19 mouse cellular contexts compared by ENCODE assay signal in the genomic region with DNA sequence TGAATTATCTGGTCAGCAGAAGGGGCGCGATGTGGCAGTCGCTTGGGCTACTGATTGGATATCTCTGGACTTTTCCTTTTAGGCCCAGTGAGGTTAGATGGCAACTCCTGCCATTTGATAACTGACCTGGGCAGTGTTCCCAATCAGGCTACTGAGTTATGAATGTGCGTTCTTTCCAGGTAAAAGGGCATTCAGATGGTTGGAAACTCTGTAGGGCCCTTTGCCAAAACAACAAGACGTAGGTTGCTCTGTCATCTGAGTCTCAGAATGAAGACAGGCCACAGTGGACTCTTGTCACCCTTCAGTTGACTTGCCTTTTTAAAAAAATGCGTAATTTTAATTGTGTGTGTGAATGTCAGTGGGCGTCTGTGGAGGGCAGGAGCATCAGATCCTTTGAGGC. TPM values are rescaled to one million over a fixed set of nuclear protein-coding genes. Genes with fewer than 3 reads are reported as not detected.
DNase-seq lines count a peak whose midpoint lies in the region; ATAC-seq and TF ChIP-seq lines count a peak whose summit lies in the region.
"Had no signal": no experiment of that assay in that cellular context is flagged by ENCODE, and none has a peak within 500 bp of the region (broad histone marks: within the 10 kb centered on the region; RNA-seq: fewer than 3 reads in every experiment).

No protein-coding gene starts in this region.

- no peak for TF ChIP-seq CTCF in gastrocnemius, adult 2 months (IDR thresholded peaks at IDR 0.05)
- TF ChIP-seq CTCF in kidney, adult 2 months (conservative IDR thresholded peaks at IDR 0.05; ENCODE audit: insufficient read depth, insufficient read length, low read depth, low read length) = no peak
- TF ChIP-seq CTCF in heart, postnatal 0 days (IDR thresholded peaks at IDR 0.05; ENCODE audit: low read depth) = no peak
- no peak for TF ChIP-seq CTCF in hindbrain, postnatal 0 days (IDR thresholded peaks at IDR 0.05; ENCODE audit: low read depth)

- TF ChIP-seq POLR2A in kidney, adult 2 months (IDR thresholded peaks at IDR 0.05; ENCODE audit: low read depth, low read length) = no peak

- H3K4me2 ChIP-seq in kidney, embryonic 14.5 days (replicated peaks; ENCODE audit: low read depth, low read length) = no peak overlapping the region
- H3K4me2 ChIP-seq in heart, postnatal 0 days (ENCODE audit: low read depth, low read length) = no peak overlapping the region
- no peak overlapping the region for H3K4me2 ChIP-seq in hindbrain, postnatal 0 days (ENCODE audit: low read depth, low read length)
- H3K4me2 ChIP-seq: embryonic facial prominence, embryonic 12.5 days; forebrain, embryonic 15.5 days; heart, embryonic 15.5 days; hindbrain, embryonic 15.5 days; limb, embryonic 12.5 days had no signal

- 57% methylated on average over 7 of the region's 7 CpGs for WGBS in kidney, adult 2 months
- 94% methylated on average over 7 of the region's 7 CpGs for WGBS in kidney, embryonic 14.5 days
- WGBS in heart, postnatal 0 days = 52% methylated on average over 7 of the region's 7 CpGs
- WGBS in hindbrain, postnatal 0 days = 91% methylated on average over 7 of the region's 7 CpGs

- no peak overlapping the region for H3K9ac ChIP-seq in kidney, embryonic 14.5 days (ENCODE audit: low read depth, low read length)
- no peak overlapping the region for H3K9ac ChIP-seq in heart, postnatal 0 days (replicated peaks; ENCODE audit: low read depth, low read length)
- H3K9ac ChIP-seq in hindbrain, postnatal 0 days (replicated peaks; ENCODE audit: low read length) = no peak overlapping the region
- H3K9ac ChIP-seq: embryonic facial prominence, embryonic 12.5 days; forebrain, embryonic 15.5 days; heart, embryonic 15.5 days; hindbrain, embryonic 15.5 days; limb, embryonic 12.5 days had no signal

- no peaks in the 10 kb centered on the region for H3K9me3 ChIP-seq in kidney, embryonic 14.5 days (ENCODE audit: control insufficient read depth, low read length)
- no peaks in the 10 kb centered on the region for H3K9me3 ChIP-seq in heart, postnatal 0 days (replicated peaks; ENCODE audit: control insufficient read depth, low read length)
- no peaks in the 10 kb centered on the region for H3K9me3 ChIP-seq in hindbrain, postnatal 0 days (ENCODE audit: low read length)
- H3K9me3 ChIP-seq: embryonic facial prominence, embryonic 12.5 days; forebrain, embryonic 15.5 days; heart, embryonic 15.5 days; hindbrain, embryonic 15.5 days; limb, embryonic 12.5 days had no signal

- no peak overlapping the region for H3K4me3 ChIP-seq in gastrocnemius, adult 2 months
- H3K4me3 ChIP-seq in kidney, adult 2 months (ENCODE audit: insufficient read depth, low read depth, low read length) = no peak overlapping the region
- H3K4me3 ChIP-seq in kidney, embryonic 14.5 days (ENCODE audit: low read length) = no peak overlapping the region
- no peak overlapping the region for H3K4me3 ChIP-seq in heart, postnatal 0 days (ENCODE audit: low read depth, low read length)
- no peak overlapping the region for H3K4me3 ChIP-seq in hindbrain, postnatal 0 days (ENCODE audit: low read length)
- H3K4me3 ChIP-seq: embryonic facial prominence, embryonic 12.5 days; forebrain, embryonic 15.5 days; heart, embryonic 15.5 days; hindbrain, embryonic 15.5 days; limb, embryonic 12.5 days had no signal

- no peak for TF ChIP-seq EP300 in heart, postnatal 0 days (IDR thresholded peaks at IDR 0.05; ENCODE audit: low read depth)

- no peaks in the 10 kb centered on the region for H3K27me3 ChIP-seq in kidney, adult 2 months (replicated peaks; ENCODE audit: control insufficient read depth, insufficient read depth, low read length)
- H3K27me3 ChIP-seq in kidney, embryonic 14.5 days (ENCODE audit: control insufficient read depth, insufficient read depth, low read length) = no peaks in the 10 kb centered on the region
- no peaks in the 10 kb centered on the region for H3K27me3 ChIP-seq in heart, postnatal 0 days (ENCODE audit: control insufficient read depth, insufficient read depth, low read length)
- no peaks in the 10 kb centered on the region for H3K27me3 ChIP-seq in hindbrain, postnatal 0 days (ENCODE audit: insufficient read depth, low read length)
- H3K27me3 ChIP-seq: embryonic facial prominence, embryonic 12.5 days; forebrain, embryonic 15.5 days; heart, embryonic 15.5 days; hindbrain, embryonic 15.5 days; limb, embryonic 12.5 days had no signal

- peak; percentile 44 for DNase-seq in gastrocnemius, adult 2 months
- no peak for DNase-seq in gastrocnemius, postnatal 14 days
- DNase-seq in kidney, adult 2 months = peak; percentile 92
- no peak for DNase-seq in heart, postnatal 0 days (ENCODE audit: low spot score)
- peak; percentile 73 to 81 for DNase-seq in kidney, postnatal 36 days
- DNase-seq in hindbrain, postnatal 0 days (ENCODE audit: low spot score) = no peak
- DNase-seq: cerebellum, adult 2 months; lung, postnatal 14 days; retina, postnatal 1 day; right cerebral cortex, postnatal 4 days; thymus, adult 18-20 months had no signal

- intact Hi-C loops in gastrocnemius, adult 2 months (cut with DNase I) = no loop called here
- intact Hi-C loops in gastrocnemius, postnatal 14 days (cut with DNase I; ENCODE audit: low total_unique reads) = no loop called here

- H3K27ac ChIP-seq in gastrocnemius, adult 2 months = peak overlapping the region; percentile 49; the same call in 1 of the 2 replicates
- peak overlapping the region; percentile 73 for H3K27ac ChIP-seq in kidney, adult 2 months (ENCODE audit: insufficient read depth, low read depth, low read length)
- H3K27ac ChIP-seq in kidney, embryonic 14.5 days (ENCODE audit: low read depth, low read length) = no peak overlapping the region
- peak overlapping the region; percentile 40 for H3K27ac ChIP-seq in heart, postnatal 0 days (ENCODE audit: low read depth)
- H3K27ac ChIP-seq in hindbrain, postnatal 0 days = no peak overlapping the region
- H3K27ac ChIP-seq: embryonic facial prominence, embryonic 12.5 days; forebrain, embryonic 15.5 days; heart, embryonic 15.5 days; hindbrain, embryonic 15.5 days; kidney, postnatal 0 days; limb, embryonic 12.5 days had no signal

- no peaks in the 10 kb centered on the region; the same call in 1 of the 2 replicates for H3K36me3 ChIP-seq in kidney, adult 2 months (ENCODE audit: control insufficient read depth, insufficient read depth, low read length)
- no peaks in the 10 kb centered on the region for H3K36me3 ChIP-seq in kidney, embryonic 14.5 days (ENCODE audit: control insufficient read depth, insufficient read depth, low read length)
- no peaks in the 10 kb centered on the region for H3K36me3 ChIP-seq in heart, postnatal 0 days (replicated peaks; ENCODE audit: control insufficient read depth, insufficient read depth, low read length)
- H3K36me3 ChIP-seq in hindbrain, postnatal 0 days (ENCODE audit: insufficient read depth, low read length) = no peaks in the 10 kb centered on the region
- H3K36me3 ChIP-seq: embryonic facial prominence, embryonic 12.5 days; forebrain, embryonic 15.5 days; heart, embryonic 15.5 days; hindbrain, embryonic 15.5 days; limb, embryonic 12.5 days had no signal

- ATAC-seq in kidney, embryonic 14.5 days (ENCODE audit: low FRiP score, low TSS enrichment) = no peak
- ATAC-seq in heart, postnatal 0 days (ENCODE audit: insufficient read depth, low read depth) = no peak
- no peak for ATAC-seq in hindbrain, postnatal 0 days
- ATAC-seq: forebrain, embryonic 15.5 days; midbrain, embryonic 16.5 days had no signal

- peaks cover 13% of the 10 kb centered on the region; the same call in 1 of the 2 replicates for H3K4me1 ChIP-seq in kidney, adult 2 months (ENCODE audit: control insufficient read depth, insufficient read depth, low read length)
- no peaks in the 10 kb centered on the region for H3K4me1 ChIP-seq in kidney, embryonic 14.5 days (ENCODE audit: control insufficient read depth, insufficient read depth, low read length)
- H3K4me1 ChIP-seq in heart, postnatal 0 days (ENCODE audit: control insufficient read depth, insufficient read depth) = peaks cover 27% of the 10 kb centered on the region; the same call in 1 of the 2 replicates
- H3K4me1 ChIP-seq in hindbrain, postnatal 0 days (ENCODE audit: insufficient read depth, low read length) = no peaks in the 10 kb centered on the region
- H3K4me1 ChIP-seq: embryonic facial prominence, embryonic 12.5 days; forebrain, embryonic 15.5 days; hindbrain, embryonic 15.5 days; limb, embryonic 12.5 days had no signal

RNA-seq across cellular contexts. Expression of a gene that starts 29.8 kb away (rescaled TPM):
- total RNA-seq in gastrocnemius, adult 2 months (2021) = 10 to 100 TPM; 10.7 to 26.0 TPM
- 10 to 100 TPM in 1 of 2 experiments, 1 to 10 TPM in 1; 9.1 to 19.6 TPM for total RNA-seq in gastrocnemius, postnatal 14 days (2021)
- 8.7 and 14.3 TPM in 2 replicates for polyA plus RNA-seq in kidney, adult 2 months (2012; rRNA removed)
- 10.2 and 10.7 TPM in 2 replicates for polyA plus RNA-seq in kidney, embryonic 14.5 days (2014; fragmentation: Nextera tagmentation; extraction: Ambion mirVana)
- total RNA-seq in heart, postnatal 0 days (2014; rRNA removed; ENCODE audit: low replicate concordance) = 35.2 and 36.6 TPM in 2 replicates
- polyA plus RNA-seq in heart, postnatal 0 days (2015; fragmentation: Nextera tagmentation; extraction: Ambion mirVana) = 13.1 and 15.7 TPM in 2 replicates
- total RNA-seq in hindbrain, postnatal 0 days (2014; rRNA removed) = 11.2 and 16.1 TPM in 2 replicates
- polyA plus RNA-seq in hindbrain, postnatal 0 days (2015; fragmentation: Nextera tagmentation; extraction: Ambion mirVana) = 7.4 and 7.7 TPM in 2 replicates

Comparison
In these comparisons a context has a peak if more than half of its experiments do, and no peak if none do; other contexts are left out.
1. DNase-seq: peak in gastrocnemius, adult 2 months (single experiment), kidney, adult 2 months (single experiment) and kidney, postnatal 36 days (2 of 2); none in gastrocnemius, postnatal 14 days (single experiment), heart, postnatal 0 days (single experiment) and hindbrain, postnatal 0 days (single experiment).
2. H3K27ac ChIP-seq: peak in gastrocnemius, adult 2 months (single experiment), kidney, adult 2 months (single experiment) and heart, postnatal 0 days (single experiment); none in kidney, embryonic 14.5 days (single experiment) and hindbrain, postnatal 0 days (single experiment).